Mouse (Mus musculus) embryonic facial prominence, embryonic 12.5 days (tissue): ENCODE results near the gene Gm49380. TPM values are rescaled to one million over a fixed set of nuclear protein-coding genes. Genes with fewer than 3 reads are reported as not detected.

Experiments
- ATAC-seq: fragments of 200-750 bp; cut with Nextera tagmentation; 2 replicates; pipeline ENCODE4 v1.8.0; 2017; ENCODE audit not compliant: insufficient number of reproducible peaks, insufficient read depth, low FRiP score, low TSS enrichment
- H3K27ac ChIP-seq: fragments of 300-500 bp; sonication (generic); 2 replicates; pipeline ENCODE4 v1.5.1; 2016; ENCODE audit warnings: mild to moderate bottlenecking
- H3K27me3 ChIP-seq: fragments of 300-500 bp; sonication (generic); 2 replicates; pipeline ENCODE4 v1.6.1; 2016; ENCODE audit warnings: mild to moderate bottlenecking, moderate library complexity
- H3K36me3 ChIP-seq: fragments of 300-500 bp; sonication (generic); 2 replicates; pipeline ENCODE4 v1.6.1; 2016; ENCODE audit warnings: mild to moderate bottlenecking
- H3K4me1 ChIP-seq: fragments of 300-500 bp; sonication (generic); 2 replicates; pipeline ENCODE4 v1.6.1; 2016
- H3K4me2 ChIP-seq: fragments of 300-500 bp; sonication (generic); replicated peaks from 2 replicates; pipeline ENCODE4 v1.6.1; 2016; ENCODE audit warnings: mild to moderate bottlenecking, moderate library complexity
- H3K4me3 ChIP-seq: fragments of 300-500 bp; sonication (generic); 2 replicates; pipeline ENCODE4 v1.5.1; 2016; ENCODE audit warnings: mild to moderate bottlenecking
- H3K9ac ChIP-seq: fragments of 300-500 bp; sonication (generic); 2 replicates; pipeline ENCODE4 v1.6.1; 2016; ENCODE audit warnings: mild to moderate bottlenecking, moderate library complexity
- H3K9me3 ChIP-seq: fragments of 300-500 bp; sonication (generic); 2 replicates; pipeline ENCODE4 v1.6.1; 2016; ENCODE audit warnings: mild to moderate bottlenecking, moderate library complexity
- WGBS: fragments of 180-500 bp; shearing (Covaris S2); methylation state at CpG from one replicate; pipeline ENCODE4 v1.1.7; 2016; 5-methylcytosine and 5-hydroxymethylcytosine counted together
- polyA plus RNA-seq: library from polyadenylated mRNA; unstranded; fragments of >200 nt; fragmentation: Nextera tagmentation; extraction: Ambion mirVana; gene quantifications from 2 replicates; pipeline ENCODE4 v1.2.1, GENCODE M21; 2016

Gene Gm49380
- polyA plus RNA-seq, 1 experiment from 2014 or later, result 0.19 TPM

DNA sequence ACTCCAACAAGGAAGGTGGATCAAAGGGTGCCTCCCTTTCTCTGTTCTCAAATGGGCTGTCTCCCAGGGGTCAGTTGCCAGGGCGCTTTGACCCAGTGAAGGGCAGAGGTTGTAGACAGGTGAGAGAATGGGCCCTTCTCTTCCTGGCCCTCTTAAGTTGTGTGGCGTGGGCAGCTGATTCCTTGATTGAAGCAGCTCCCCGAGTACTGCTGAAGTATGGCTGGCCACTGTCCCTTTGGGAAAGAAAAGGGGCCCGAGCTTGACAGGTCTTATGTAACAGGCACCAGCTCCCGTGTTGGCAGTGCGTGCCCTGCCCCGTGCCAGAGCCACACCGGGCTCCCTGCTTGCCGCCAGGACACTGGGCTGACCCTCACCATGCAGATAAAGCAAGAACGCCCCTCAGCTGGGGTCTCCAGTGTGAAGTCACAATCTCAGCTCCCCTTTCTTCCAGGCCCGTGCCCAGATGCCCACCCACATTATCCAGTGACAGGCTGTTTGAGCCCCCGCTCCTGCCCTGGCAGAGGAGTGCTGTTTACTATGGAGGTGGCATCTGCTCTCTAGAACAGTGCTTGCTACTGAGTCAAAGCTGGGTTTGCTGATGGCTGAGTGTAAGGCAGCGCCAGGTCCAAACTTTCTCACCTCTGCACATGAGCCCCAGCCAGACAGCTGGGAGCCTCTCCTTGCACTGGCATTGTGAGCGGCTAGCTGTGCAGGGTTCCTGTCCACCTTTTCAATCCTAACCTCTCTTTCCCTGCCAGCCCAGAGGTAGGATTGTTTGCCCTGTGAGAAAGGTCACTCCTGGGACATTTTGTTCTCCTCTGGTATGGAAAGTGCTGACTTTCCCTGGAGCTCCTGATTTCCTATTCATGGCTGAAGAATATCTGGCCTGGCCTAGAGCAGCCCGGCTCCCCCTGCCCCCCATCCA lies 27.3 kb downstream of the Gm49380 start:
- Histone ChIP-seq H3K4me2 (peak overlapping the region; percentile 100), H3K4me3 (peak overlapping the region; percentile 60; the same call in 1 of the 2 replicates), H3K9ac (no peak overlapping the region), H3K9me3 (no peaks in the 10 kb centered on the region), H3K27ac (no peak overlapping the region), H3K4me1 (peaks cover 40% of the 10 kb centered on the region), H3K36me3 (no peaks in the 10 kb centered on the region), H3K27me3 (peaks cover 28% of the 10 kb centered on the region)
- no peak for ATAC-seq
- 67% methylated on average over 15 of the region's 15 CpGs for WGBS

GRCm38 (mm10) chr9:44085276-44085675 lies 28.0 kb downstream of the Gm49380 start:
- Histone ChIP-seq H3K27me3 (peaks cover 30% of the 10 kb centered on the region), H3K9me3 (no peaks in the 10 kb centered on the region)

DNA sequence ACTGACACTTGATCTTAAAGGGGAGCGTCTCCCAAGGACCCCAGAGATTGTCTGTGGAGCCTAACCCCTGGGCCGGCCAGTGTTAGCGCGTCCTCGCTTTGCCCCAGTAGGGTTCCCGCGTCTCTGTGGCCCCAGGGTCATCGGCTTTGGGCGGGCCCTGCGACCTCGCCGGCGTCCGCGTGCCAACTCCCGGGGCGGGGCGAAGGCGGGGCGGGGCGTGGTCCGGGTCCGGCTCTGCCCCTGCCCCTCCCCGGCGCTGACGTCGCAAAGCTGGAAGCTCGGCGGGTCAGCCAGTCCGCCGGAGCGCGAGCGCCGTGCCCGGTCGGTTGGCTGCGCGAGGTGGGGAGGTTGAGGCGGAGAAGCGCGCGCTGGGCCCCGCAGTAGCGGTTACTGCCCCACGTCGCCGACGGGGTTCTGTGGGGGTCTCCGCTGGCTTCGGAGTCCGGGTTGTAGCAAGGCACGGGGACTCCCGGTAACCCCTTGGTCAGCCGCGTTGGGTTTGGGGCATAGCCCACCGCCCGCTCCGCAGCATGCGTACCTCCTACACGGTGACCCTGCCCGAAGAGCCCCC lies 28.6 kb downstream of the Gm49380 start:
- Histone ChIP-seq H3K27me3 (peaks cover 34% of the 10 kb centered on the region), H3K27ac (no peak overlapping the region)
- ATAC-seq, result peak; percentile 31; the same call in 1 of the 2 replicates

More at GRCm38 (mm10) chr9:44085276-44085675, 28.0 kb downstream of the Gm49380 start:
- peak overlapping the region; percentile 60 for H3K4me3 ChIP-seq
- peak overlapping the region; percentile 70 for H3K9ac ChIP-seq
- ATAC-seq, result no peak
- 3% methylated on average over 10 of the region's 10 CpGs for WGBS
- no peak overlapping the region for H3K27ac ChIP-seq
- peak overlapping the region; percentile 100 for H3K4me2 ChIP-seq
- H3K36me3 ChIP-seq, result no peaks in the 10 kb centered on the region
- peaks cover 40% of the 10 kb centered on the region for H3K4me1 ChIP-seq

GRCm38 (mm10) chr9:44084236-44084635 lies 29.1 kb downstream of the Gm49380 start:
- ATAC-seq, result 0 out of 2 replicates have a peak, but pooled peaks have one; percentile 2
- H3K4me1 ChIP-seq, result peaks cover 42% of the 10 kb centered on the region

More for the DNA sequence above, 28.6 kb downstream of the Gm49380 start:
- Histone ChIP-seq H3K4me1 (peaks cover 40% of the 10 kb centered on the region), H3K9me3 (no peaks in the 10 kb centered on the region), H3K36me3 (no peaks in the 10 kb centered on the region), H3K4me3 (peak overlapping the region; percentile 60), H3K9ac (peak overlapping the region; percentile 70), H3K4me2 (peak overlapping the region; percentile 100)
- under 1% methylated on average over 62 of the region's 62 CpGs for WGBS

GRCm38 (mm10) chr9:44083392-44084121 lies 29.7 kb downstream of the Gm49380 start:
- no peak for ATAC-seq
- no peak overlapping the region for H3K27ac ChIP-seq
- WGBS, result 9% methylated on average over 23 of the region's 23 CpGs
- H3K4me1 ChIP-seq, result peaks cover 45% of the 10 kb centered on the region
- H3K9me3 ChIP-seq, result no peaks in the 10 kb centered on the region
- H3K4me3 ChIP-seq, result peak overlapping the region; percentile 60
- no peak overlapping the region for H3K9ac ChIP-seq
- H3K4me2 ChIP-seq, result peak overlapping the region; percentile 100
- no peaks in the 10 kb centered on the region for H3K36me3 ChIP-seq
- peaks cover 34% of the 10 kb centered on the region for H3K27me3 ChIP-seq

More at GRCm38 (mm10) chr9:44084236-44084635, 29.1 kb downstream of the Gm49380 start:
- Histone ChIP-seq H3K9ac (peak overlapping the region; percentile 70), H3K27me3 (peaks cover 34% of the 10 kb centered on the region), H3K9me3 (no peaks in the 10 kb centered on the region), H3K27ac (no peak overlapping the region), H3K36me3 (no peaks in the 10 kb centered on the region), H3K4me2 (peak overlapping the region; percentile 100), H3K4me3 (peak overlapping the region; percentile 60)
- WGBS, result 2% methylated on average over 14 of the region's 14 CpGs

- no peak overlapping the region for H3K9ac ChIP-seq
- 93% methylated on average over 5 of the region's 5 CpGs for WGBS
- H3K27ac ChIP-seq, result no peak overlapping the region
- H3K9me3 ChIP-seq, result no peaks in the 10 kb centered on the region
- H3K4me1 ChIP-seq, result peaks cover 35% of the 10 kb centered on the region
- H3K4me2 ChIP-seq, result no peak overlapping the region
- H3K4me3 ChIP-seq, result no peak overlapping the region
- peaks cover 34% of the 10 kb centered on the region for H3K27me3 ChIP-seq
- H3K36me3 ChIP-seq, result no peaks in the 10 kb centered on the region
- no peak for ATAC-seq
Measured at GRCm38 (mm10) chr9:44082266-44082665, 31.0 kb downstream of the Gm49380 start.

- ATAC-seq, result no peak
- Histone ChIP-seq H3K4me1 (peaks cover 33% of the 10 kb centered on the region), H3K36me3 (no peaks in the 10 kb centered on the region)
Measured at GRCm38 (mm10) chr9:44081581-44081980, 31.7 kb downstream of the Gm49380 start.

DNA sequence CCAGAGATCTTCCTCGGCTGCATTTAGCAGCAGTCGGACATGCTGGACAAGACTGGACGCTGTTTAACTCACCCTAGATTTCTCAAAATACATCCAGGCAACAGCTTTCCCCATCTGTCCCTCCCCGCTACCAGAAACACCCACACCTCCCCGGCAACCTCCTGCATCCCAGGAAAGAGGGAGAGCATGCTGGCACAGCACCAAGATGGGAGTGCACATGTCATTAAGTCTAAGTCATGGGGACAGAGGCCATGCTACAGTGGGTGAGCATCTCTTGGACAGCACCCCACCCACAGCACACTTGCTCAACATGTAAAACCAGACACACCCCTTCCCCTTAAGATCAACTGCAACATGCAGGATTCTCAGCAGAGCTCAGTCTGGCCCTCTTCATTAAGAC lies 32.3 kb downstream of the Gm49380 start:
- Histone ChIP-seq H3K4me1 (peaks cover 35% of the 10 kb centered on the region), H3K36me3 (no peaks in the 10 kb centered on the region)
- WGBS, result 86% methylated on average over 5 of the region's 5 CpGs

More at GRCm38 (mm10) chr9:44081581-44081980, 31.7 kb downstream of the Gm49380 start:
- peaks cover 30% of the 10 kb centered on the region for H3K27me3 ChIP-seq
- 61% methylated on average over 5 of the region's 5 CpGs for WGBS
- H3K9me3 ChIP-seq, result no peaks in the 10 kb centered on the region
- no peak overlapping the region for H3K4me3 ChIP-seq
- no peak overlapping the region for H3K4me2 ChIP-seq
- H3K9ac ChIP-seq, result no peak overlapping the region
- no peak overlapping the region for H3K27ac ChIP-seq

DNA sequence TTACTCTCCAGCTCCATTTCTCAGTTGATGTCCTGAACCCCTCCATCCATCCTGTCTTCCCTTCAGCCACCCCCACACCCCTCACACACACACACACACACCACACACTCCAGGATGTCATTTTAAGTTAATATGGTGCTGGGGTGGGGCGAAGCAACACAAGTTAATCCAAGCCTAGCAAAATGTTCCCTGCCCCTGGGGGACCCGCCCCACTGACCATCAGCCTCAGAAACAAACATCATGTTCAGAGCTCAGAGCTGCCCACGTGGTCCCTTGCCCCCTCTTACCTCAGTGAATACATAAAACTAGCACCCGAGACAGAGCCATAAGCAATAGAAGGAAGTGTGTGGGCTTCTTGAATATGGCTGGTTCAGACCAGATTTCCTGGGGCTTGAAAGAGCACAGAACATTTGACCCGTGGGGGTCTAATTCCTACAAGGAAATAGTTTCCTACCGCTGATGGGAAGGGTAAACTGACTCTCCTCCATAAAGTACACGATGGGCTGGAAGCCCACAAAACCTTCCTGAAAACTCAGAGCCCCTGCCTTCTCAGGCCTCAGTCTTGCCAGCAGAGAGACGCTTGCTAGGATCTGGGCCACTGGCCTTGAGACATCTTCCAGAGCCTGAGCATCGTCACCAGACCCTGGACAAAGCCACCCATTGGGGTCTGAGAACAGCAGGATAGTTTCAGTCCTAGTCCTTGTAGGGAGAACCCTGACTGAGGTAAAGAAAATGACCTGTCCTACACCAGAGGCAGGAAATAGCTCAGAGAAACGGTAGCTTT lies 33.1 kb downstream of the Gm49380 start:
- ATAC-seq, result no peak
- H3K36me3 ChIP-seq, result no peaks in the 10 kb centered on the region
- no peak overlapping the region for H3K4me2 ChIP-seq

More for the DNA sequence above, 32.3 kb downstream of the Gm49380 start:
- peaks cover 24% of the 10 kb centered on the region for H3K27me3 ChIP-seq
- no peak for ATAC-seq
- H3K9ac ChIP-seq, result no peak overlapping the region
- H3K27ac ChIP-seq, result no peak overlapping the region
- H3K9me3 ChIP-seq, result no peaks in the 10 kb centered on the region
- H3K4me2 ChIP-seq, result no peak overlapping the region
- H3K4me3 ChIP-seq, result no peak overlapping the region

DNA sequence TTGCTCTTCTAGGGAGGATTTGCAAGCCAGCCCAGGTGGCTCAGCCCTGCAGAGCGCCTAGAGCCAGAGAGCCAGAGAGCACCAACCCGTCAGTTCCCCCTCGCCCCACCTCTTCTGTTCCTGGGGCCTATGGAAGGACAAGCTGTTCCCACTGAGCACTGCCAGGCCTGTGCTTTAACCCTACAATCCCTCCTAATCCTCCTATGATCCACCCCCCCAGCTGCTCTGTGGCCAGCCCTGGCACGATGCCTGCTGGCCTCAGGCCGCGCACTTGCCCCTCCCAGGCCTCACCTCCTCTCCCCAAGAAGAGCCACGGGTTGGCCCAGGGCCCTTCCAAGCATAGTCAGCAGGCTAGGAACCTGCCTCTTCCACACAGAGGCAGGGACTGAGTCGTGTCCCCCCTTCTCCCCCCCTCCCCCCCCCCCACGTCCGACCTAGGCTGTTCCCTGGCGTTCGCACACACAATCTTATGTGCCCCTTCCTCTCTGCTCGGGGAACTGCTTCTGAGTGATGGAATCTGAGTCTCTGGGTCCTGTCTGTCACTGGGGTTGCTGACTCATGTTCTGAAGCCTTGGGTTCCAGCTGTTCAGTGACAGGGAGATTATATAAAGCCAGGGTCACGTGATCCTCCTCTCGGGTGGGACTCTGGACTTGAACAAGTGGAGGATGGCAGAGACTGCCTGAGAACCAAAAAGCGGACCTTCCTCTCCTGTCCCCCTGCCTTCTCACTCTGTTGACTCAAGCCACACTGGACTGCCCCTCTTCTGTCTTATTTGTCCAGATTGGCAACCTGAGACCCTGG lies 34.1 kb downstream of the Gm49380 start:
- no peak overlapping the region for H3K4me2 ChIP-seq
- 37% methylated on average over 16 of the region's 16 CpGs for WGBS
- H3K27ac ChIP-seq, result no peak overlapping the region
- ATAC-seq, result no peak
- H3K4me3 ChIP-seq, result no peak overlapping the region
- peaks cover 20% of the 10 kb centered on the region for H3K4me1 ChIP-seq
- peaks cover 11% of the 10 kb centered on the region; the same call in 1 of the 2 replicates for H3K27me3 ChIP-seq
- H3K9ac ChIP-seq, result no peak overlapping the region
- H3K36me3 ChIP-seq, result no peaks in the 10 kb centered on the region
- no peaks in the 10 kb centered on the region for H3K9me3 ChIP-seq

More for the DNA sequence above, 33.1 kb downstream of the Gm49380 start:
- Histone ChIP-seq H3K27me3 (peaks cover 16% of the 10 kb centered on the region), H3K27ac (no peak overlapping the region), H3K9me3 (no peaks in the 10 kb centered on the region), H3K4me3 (no peak overlapping the region), H3K4me1 (peaks cover 31% of the 10 kb centered on the region), H3K9ac (no peak overlapping the region)
- WGBS, result 68% methylated on average over 10 of the region's 10 CpGs
